Mouse (Mus musculus) heart, embryonic 11.5 days (tissue): ENCODE data around the gene Olfr649. TPM values are rescaled to one million over a fixed set of nuclear protein-coding genes. Genes with fewer than 3 reads are reported as not detected.

Experiments used
- ATAC-seq: fragments of 200-750 bp; cut with Nextera tagmentation; replicated peaks from 2 replicates; pipeline ENCODE4 v1.8.0; 2017; ENCODE audit warnings: moderate library complexity; ENCODE audit not compliant: insufficient number of reproducible peaks, low FRiP score, low TSS enrichment
- H3K27ac ChIP-seq: fragments of 300-500 bp; sonication (generic); 2 replicates; pipeline ENCODE4 v1.5.1; 2014; ENCODE audit warnings: mild to moderate bottlenecking, low read depth, low read length
- H3K27me3 ChIP-seq: fragments of 300-500 bp; sonication (generic); 2 replicates; pipeline ENCODE4 v1.6.1; 2014; ENCODE audit warnings: mild to moderate bottlenecking, low read length, mixed read lengths; ENCODE audit not compliant: control insufficient read depth, insufficient read depth
- H3K36me3 ChIP-seq: fragments of 300-500 bp; sonication (generic); 2 replicates; pipeline ENCODE4 v1.6.1; 2014; ENCODE audit warnings: mild to moderate bottlenecking, low read length, moderate library complexity, mixed read lengths; ENCODE audit not compliant: control insufficient read depth, insufficient read depth
- H3K4me1 ChIP-seq: fragments of 300-500 bp; sonication (generic); 2 replicates; pipeline ENCODE4 v1.6.1; 2014; ENCODE audit warnings: low read length; ENCODE audit not compliant: control insufficient read depth, insufficient read depth
- H3K4me2 ChIP-seq: fragments of 300-500 bp; sonication (generic); 2 replicates; pipeline ENCODE4 v1.6.1; 2014; ENCODE audit warnings: mild to moderate bottlenecking, moderate library complexity
- H3K4me3 ChIP-seq: fragments of 300-500 bp; sonication (generic); 2 replicates; pipeline ENCODE4 v1.5.1; 2014; ENCODE audit warnings: low read depth, low read length
- H3K9ac ChIP-seq: fragments of 300-500 bp; sonication (generic); 2 replicates; pipeline ENCODE4 v1.6.1; 2014; ENCODE audit warnings: mild to moderate bottlenecking, low read depth, low read length, moderate library complexity
- H3K9me3 ChIP-seq: fragments of 300-500 bp; sonication (generic); replicated peaks from 2 replicates; pipeline ENCODE4 v1.6.1; 2016; ENCODE audit warnings: low read length; ENCODE audit not compliant: control insufficient read depth
- WGBS: fragments of 180-500 bp; shearing (Covaris S2); extraction: QIAGEN DNeasy Blood & Tissue Kit; methylation state at CpG from one replicate; pipeline ENCODE4 v1.1.7; 2014; ENCODE audit not compliant: insufficient replicate concordance; 5-methylcytosine and 5-hydroxymethylcytosine counted together
- polyA plus RNA-seq: library from polyadenylated mRNA; unstranded; fragments of >200 nt; fragmentation: Nextera tagmentation; extraction: Ambion mirVana; gene quantifications from 2 replicates; pipeline ENCODE4 v1.2.1, GENCODE M21; 2014

Olfr649 gene
- polyA plus RNA-seq, 1 experiment from 2014 or later = not detected

GRCm38 (mm10) chr7:104206197-104206596, 10.4 kb upstream of the Olfr649 start:
- no peak for ATAC-seq
- H3K4me3 ChIP-seq = no peak overlapping the region
- no peak overlapping the region for H3K4me2 ChIP-seq
- no peak overlapping the region for H3K9ac ChIP-seq
- H3K36me3 ChIP-seq = no peaks in the 10 kb centered on the region
- no peaks in the 10 kb centered on the region for H3K4me1 ChIP-seq
- 88% methylated on average over 7 of the region's 7 CpGs for WGBS
- no peaks in the 10 kb centered on the region for H3K9me3 ChIP-seq
- H3K27ac ChIP-seq = no peak overlapping the region
- H3K27me3 ChIP-seq = no peaks in the 10 kb centered on the region

- no peaks in the 10 kb centered on the region for H3K27me3 ChIP-seq
- H3K36me3 ChIP-seq = no peaks in the 10 kb centered on the region
- no peak overlapping the region for H3K4me3 ChIP-seq
- no peaks in the 10 kb centered on the region for H3K4me1 ChIP-seq
- no peaks in the 10 kb centered on the region for H3K9me3 ChIP-seq
- no peak for ATAC-seq
- WGBS = 3% methylated on average over 5 of the region's 5 CpGs
- H3K4me2 ChIP-seq = no peak overlapping the region
- no peak overlapping the region for H3K27ac ChIP-seq
- no peak overlapping the region for H3K9ac ChIP-seq
Observed at GRCm38 (mm10) chr7:104199822-104200221, 4.0 kb upstream of the Olfr649 start.

- H3K4me2 ChIP-seq = no peak overlapping the region
- 57% methylated on average over 9 of the region's 9 CpGs for WGBS
- no peaks in the 10 kb centered on the region for H3K27me3 ChIP-seq
- H3K4me1 ChIP-seq = no peaks in the 10 kb centered on the region
- no peak overlapping the region for H3K9ac ChIP-seq
- ATAC-seq = no peak
- H3K36me3 ChIP-seq = no peaks in the 10 kb centered on the region
- no peak overlapping the region for H3K4me3 ChIP-seq
- no peak overlapping the region for H3K27ac ChIP-seq
- no peaks in the 10 kb centered on the region for H3K9me3 ChIP-seq
Observed at GRCm38 (mm10) chr7:104191275-104191674, 4.5 kb downstream of the Olfr649 start.

GRCm38 (mm10) chr7:104183292-104183691, 12.5 kb downstream of the Olfr649 start, which contains the start of gene Olfr648:
Gene Olfr648, minus strand, starts transcription at chr7:104183392.
- no peak within 1 kb of the TSS for H3K4me2 ChIP-seq
- H3K36me3 ChIP-seq = no peaks in the 10 kb centered on the region
- H3K9ac ChIP-seq = no peak within 1 kb of the TSS
- H3K4me3 ChIP-seq = no peak within 1 kb of the TSS
- H3K9me3 ChIP-seq = no peaks in the 10 kb centered on the region
- H3K27ac ChIP-seq = no peak within 1 kb of the TSS
- no peaks in the 10 kb centered on the region for H3K27me3 ChIP-seq
- H3K4me1 ChIP-seq = no peaks in the 10 kb centered on the region
- WGBS = 88% methylated on average over 2 of the region's 2 CpGs
- ATAC-seq = no peak

- no peak overlapping the region for H3K4me3 ChIP-seq
- no peak overlapping the region for H3K27ac ChIP-seq
- H3K27me3 ChIP-seq = no peaks in the 10 kb centered on the region
- no peak overlapping the region for H3K9ac ChIP-seq
- no peaks in the 10 kb centered on the region for H3K4me1 ChIP-seq
- no peaks in the 10 kb centered on the region for H3K36me3 ChIP-seq
- H3K9me3 ChIP-seq = no peaks in the 10 kb centered on the region
- ATAC-seq = no peak
- no peak overlapping the region for H3K4me2 ChIP-seq
- 75% methylated on average over 1 of the region's 1 CpGs for WGBS
Observed at GRCm38 (mm10) chr7:104179074-104179473, 16.7 kb downstream of the Olfr649 start.

GRCm38 (mm10) chr7:104178422-104179054, 17.2 kb downstream of the Olfr649 start:
- H3K27me3 ChIP-seq = no peaks in the 10 kb centered on the region
- 62% methylated on average over 5 of the region's 5 CpGs for WGBS
- no peak overlapping the region for H3K9ac ChIP-seq
- no peaks in the 10 kb centered on the region for H3K36me3 ChIP-seq
- no peak overlapping the region for H3K4me2 ChIP-seq
- no peaks in the 10 kb centered on the region for H3K9me3 ChIP-seq
- H3K4me1 ChIP-seq = no peaks in the 10 kb centered on the region
- ATAC-seq = no peak
- no peak overlapping the region for H3K4me3 ChIP-seq
- H3K27ac ChIP-seq = no peak overlapping the region

GRCm38 (mm10) chr7:104175085-104175484, 20.7 kb downstream of the Olfr649 start:
- no peak overlapping the region for H3K4me2 ChIP-seq
- H3K9me3 ChIP-seq = no peaks in the 10 kb centered on the region
- H3K4me3 ChIP-seq = no peak overlapping the region
- 88% methylated on average over 1 of the region's 1 CpGs for WGBS
- H3K36me3 ChIP-seq = no peaks in the 10 kb centered on the region
- H3K9ac ChIP-seq = no peak overlapping the region
- no peaks in the 10 kb centered on the region for H3K4me1 ChIP-seq
- ATAC-seq = no peak
- no peaks in the 10 kb centered on the region for H3K27me3 ChIP-seq
- H3K27ac ChIP-seq = no peak overlapping the region

- H3K27me3 ChIP-seq = no peaks in the 10 kb centered on the region
- H3K27ac ChIP-seq = no peak overlapping the region
- no peaks in the 10 kb centered on the region for H3K36me3 ChIP-seq
- no peak overlapping the region for H3K9ac ChIP-seq
- no peak for ATAC-seq
- no peak overlapping the region for H3K4me2 ChIP-seq
- WGBS = 67% methylated on average over 6 of the region's 6 CpGs
- no peak overlapping the region for H3K4me3 ChIP-seq
- no peaks in the 10 kb centered on the region for H3K4me1 ChIP-seq
- H3K9me3 ChIP-seq = no peaks in the 10 kb centered on the region
Observed at GRCm38 (mm10) chr7:104169634-104170204, 26.1 kb downstream of the Olfr649 start.

GRCm38 (mm10) chr7:104167105-104167504, 28.7 kb downstream of the Olfr649 start:
- 76% methylated on average over 6 of the region's 6 CpGs for WGBS
- Histone ChIP-seq H3K4me2 (no peak overlapping the region), H3K4me1 (no peaks in the 10 kb centered on the region), H3K4me3 (no peak overlapping the region), H3K9me3 (no peaks in the 10 kb centered on the region), H3K27me3 (no peaks in the 10 kb centered on the region), H3K27ac (no peak overlapping the region), H3K9ac (no peak overlapping the region), H3K36me3 (no peaks in the 10 kb centered on the region)
- ATAC-seq = no peak
